Mouse (Mus musculus): ENCODE results near the gene Tmem150b.

Gene Tmem150b

GRCm38 (mm10) chr7:4732968-4733392 is 7.9 kb upstream of the Tmem150b start:
- in situ Hi-C loops (cut with MboI; ENCODE audit: low sequenced_read_pairs) = no loop called here

GRCm38 (mm10) chr7:4731090-4731489 is 6.0 kb upstream of the Tmem150b start:
- in situ Hi-C loops (cut with MboI; ENCODE audit: low sequenced_read_pairs) = no loop called here

GRCm38 (mm10) chr7:4724359-4724758 is 690 bp downstream of the Tmem150b start:
- in situ Hi-C loops (cut with MboI; ENCODE audit: low sequenced_read_pairs) = no loop called here

GRCm38 (mm10) chr7:4723508-4723907 is 1.5 kb downstream of the Tmem150b start:
- in situ Hi-C loops (cut with MboI; ENCODE audit: low sequenced_read_pairs) = no loop called here

GRCm38 (mm10) chr7:4719276-4719675 is 5.8 kb downstream of the Tmem150b start:
- in situ Hi-C loops (cut with MboI; ENCODE audit: low sequenced_read_pairs) = no loop called here

- in situ Hi-C loops (cut with MboI; ENCODE audit: low sequenced_read_pairs) = no loop called here
These were observed 8.1 kb downstream of the Tmem150b start for GRCm38 (mm10) chr7:4716955-4717354.

GRCm38 (mm10) chr7:4712594-4712993 is 12.5 kb downstream of the Tmem150b start:
- in situ Hi-C loops (cut with MboI; ENCODE audit: low sequenced_read_pairs) = no loop called here

- in situ Hi-C loops (cut with MboI; ENCODE audit: low sequenced_read_pairs) = no loop called here
These were observed 20.0 kb downstream of the Tmem150b start for GRCm38 (mm10) chr7:4705098-4705497.

- in situ Hi-C loops (cut with MboI; ENCODE audit: low sequenced_read_pairs) = no loop called here
These were observed 21.9 kb downstream of the Tmem150b start for GRCm38 (mm10) chr7:4703195-4703594.

- in situ Hi-C loops (cut with MboI; ENCODE audit: low sequenced_read_pairs) = no loop called here
These were observed 22.7 kb downstream of the Tmem150b start for GRCm38 (mm10) chr7:4702334-4702733.

- in situ Hi-C loops (cut with MboI; ENCODE audit: low sequenced_read_pairs) = no loop called here
These were observed 32.0 kb downstream of the Tmem150b start for GRCm38 (mm10) chr7:4693004-4693403.

GRCm38 (mm10) chr7:4690951-4691653 is 33.9 kb downstream of the Tmem150b start:
- in situ Hi-C loops (cut with MboI; ENCODE audit: low sequenced_read_pairs) = no loop called here

GRCm38 (mm10) chr7:4690387-4690786 is 34.7 kb downstream of the Tmem150b start, which contains the start of gene Brsk1:
TSS of gene Brsk1 (plus strand) at chr7:4690604.
- in situ Hi-C loops (cut with MboI; ENCODE audit: low sequenced_read_pairs) = no loop called here

GRCm38 (mm10) chr7:4684632-4685417 is 40.2 kb downstream of the Tmem150b start, which contains the start of gene Hspbp1:
TSS of gene Hspbp1 (minus strand) at chr7:4685068.
- in situ Hi-C loops (cut with MboI; ENCODE audit: low sequenced_read_pairs) = no loop called here

GRCm38 (mm10) chr7:4684203-4684602 is 40.8 kb downstream of the Tmem150b start:
- in situ Hi-C loops (cut with MboI; ENCODE audit: low sequenced_read_pairs) = no loop called here

GRCm38 (mm10) chr7:4683307-4683706 is 41.7 kb downstream of the Tmem150b start:
- in situ Hi-C loops (cut with MboI; ENCODE audit: low sequenced_read_pairs) = no loop called here

GRCm38 (mm10) chr7:4675200-4675599 is 49.8 kb downstream of the Tmem150b start:
- in situ Hi-C loops (cut with MboI; ENCODE audit: low sequenced_read_pairs) = no loop called here

- in situ Hi-C loops (cut with MboI; ENCODE audit: low sequenced_read_pairs) = no loop called here
These were observed 50.8 kb downstream of the Tmem150b start for GRCm38 (mm10) chr7:4674114-4674731.

- in situ Hi-C loops (cut with MboI; ENCODE audit: low sequenced_read_pairs) = no loop called here
These were observed 53.1 kb downstream of the Tmem150b start for GRCm38 (mm10) chr7:4671956-4672355.

GRCm38 (mm10) chr7:4670655-4671255 is 54.3 kb downstream of the Tmem150b start:
- in situ Hi-C loops (cut with MboI; ENCODE audit: low sequenced_read_pairs) = no loop called here

- in situ Hi-C loops (cut with MboI; ENCODE audit: low sequenced_read_pairs) = no loop called here
These were observed 55.9 kb downstream of the Tmem150b start for GRCm38 (mm10) chr7:4669156-4669555.
